Mouse (Mus musculus) cerebellum, adult (tissue): ENCODE measurements around the gene Abca17.

Source experiments
- ATAC-seq: cut with Nextera tagmentation; 2 replicates; pipeline ENCODE4 v1.9.2; 2017; ENCODE audit warnings: mild to moderate bottlenecking, moderate library complexity, mixed read lengths; ENCODE audit not compliant: insufficient number of reproducible peaks, low FRiP score, low TSS enrichment

Gene Abca17

DNA sequence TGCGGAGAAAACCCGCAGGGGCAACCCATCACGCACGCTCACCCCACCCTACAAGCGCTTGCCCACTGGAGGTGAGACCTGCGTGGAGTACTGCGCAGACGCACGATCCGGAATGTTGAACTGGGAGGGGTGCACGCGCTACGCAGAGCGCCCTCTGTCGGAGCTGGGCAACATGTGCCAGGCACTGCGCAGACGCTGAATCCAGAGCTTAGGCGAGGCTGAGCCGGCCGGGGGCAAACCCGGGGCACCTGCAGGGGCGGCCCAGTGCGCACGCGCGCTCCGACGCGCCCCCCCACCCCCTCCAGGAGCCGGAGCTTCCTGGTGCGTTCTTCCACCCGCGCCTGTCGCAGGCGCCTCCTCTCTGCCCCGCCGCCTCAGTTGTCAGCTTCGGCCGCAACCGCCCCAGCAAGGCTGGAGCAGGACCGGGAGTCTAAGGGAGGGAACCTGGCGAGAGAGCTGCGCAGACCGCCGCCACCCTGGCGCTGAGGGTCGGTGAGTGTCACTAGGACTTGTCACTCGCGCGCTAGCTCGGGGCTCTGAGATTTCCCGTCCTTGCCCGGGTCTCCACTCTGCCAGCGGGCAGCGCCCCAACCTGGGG, 991 bp upstream of the Abca17 start, which contains the start of gene Abca3:
TSS of gene Abca3 (plus strand) at position 191 of the 598 bp plus-strand sequence.
- ATAC-seq: peak; percentile 95

GRCm38 (mm10) chr17:24349176-24349575, 1.7 kb downstream of the Abca17 start:
- no peak for ATAC-seq

DNA sequence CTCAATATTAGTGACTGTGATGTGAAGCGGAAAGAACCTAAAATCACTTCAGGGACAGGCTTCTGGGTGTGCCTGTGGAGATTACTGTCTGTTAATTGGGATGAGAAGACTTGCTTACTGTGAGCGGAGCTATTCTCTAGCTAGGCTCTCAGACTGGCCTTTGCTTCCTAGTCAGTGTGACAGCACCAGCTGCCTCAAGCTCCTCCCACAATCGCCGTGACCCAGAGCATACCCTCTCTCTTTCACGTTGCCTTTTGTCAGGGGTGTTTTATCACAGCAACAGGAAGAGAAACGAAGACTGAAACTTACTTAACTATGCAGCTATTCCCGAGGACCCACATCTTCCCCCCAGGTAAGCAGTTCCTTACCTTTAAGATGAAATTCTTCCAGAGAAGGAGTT, 4.0 kb downstream of the Abca17 start:
- ATAC-seq: no peak

DNA sequence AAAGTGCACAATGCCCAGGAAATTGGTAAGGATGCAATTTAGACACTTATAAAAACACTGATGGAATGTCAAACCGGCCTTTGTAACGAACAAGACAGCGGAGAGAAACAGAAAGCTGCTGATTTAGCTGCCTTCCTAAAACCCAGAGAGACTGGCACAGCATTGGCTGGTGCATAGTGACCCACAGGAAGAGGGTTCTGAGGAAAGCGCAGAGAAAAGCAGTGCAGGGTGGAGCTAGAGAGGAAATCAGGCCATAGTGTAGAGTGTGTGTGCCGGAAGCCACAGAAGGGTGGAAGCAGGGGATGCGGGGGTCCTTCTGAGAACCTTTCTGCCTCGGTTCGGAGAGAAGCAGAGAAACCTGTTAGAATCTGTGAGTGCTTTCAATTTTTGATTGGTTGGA, 6.2 kb downstream of the Abca17 start:
- ATAC-seq: no peak

DNA sequence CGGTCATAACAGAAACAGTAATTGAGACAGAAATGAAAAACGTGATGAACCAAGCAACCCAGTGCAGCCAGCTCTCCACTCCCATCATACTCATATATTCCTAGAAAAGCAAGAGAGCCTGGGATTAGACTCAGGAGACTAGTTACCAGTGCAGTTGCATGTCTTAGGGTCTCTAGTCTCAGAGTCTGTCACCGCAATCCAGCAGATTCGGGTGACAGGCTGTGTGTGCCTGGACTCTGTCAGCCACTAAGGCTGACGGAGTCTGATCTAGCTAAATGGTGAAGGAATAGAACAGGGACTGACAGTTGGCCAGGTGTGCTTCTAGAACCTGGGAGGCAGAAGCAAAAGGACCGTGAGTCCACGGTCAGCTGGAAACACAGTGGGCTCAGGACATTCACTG, 23.2 kb downstream of the Abca17 start:
- ATAC-seq: no peak

- no peak for ATAC-seq
These were observed 25.8 kb downstream of the Abca17 start for GRCm38 (mm10) chr17:24325051-24325450.

- ATAC-seq: no peak
These were observed 30.0 kb downstream of the Abca17 start for GRCm38 (mm10) chr17:24320826-24321225.

DNA sequence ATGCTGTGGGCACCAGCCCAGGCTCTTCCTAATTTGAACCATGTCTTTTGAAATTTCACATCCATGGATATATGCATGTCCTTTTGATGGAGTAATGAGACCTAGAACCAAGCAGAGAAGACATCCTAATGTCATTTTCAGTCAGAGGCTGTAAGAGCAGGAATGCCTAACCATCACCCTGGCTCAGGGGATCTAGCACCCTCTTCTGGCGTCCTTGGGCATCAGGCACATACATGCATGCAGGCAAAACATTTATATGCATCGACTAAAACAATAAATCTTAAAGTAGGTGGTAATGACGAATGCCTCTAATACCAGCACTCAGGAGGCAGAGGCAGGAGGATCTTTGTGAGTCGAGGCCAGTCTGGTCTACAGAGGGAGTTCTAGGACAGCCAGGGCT, 43.4 kb downstream of the Abca17 start:
- no peak for ATAC-seq

DNA sequence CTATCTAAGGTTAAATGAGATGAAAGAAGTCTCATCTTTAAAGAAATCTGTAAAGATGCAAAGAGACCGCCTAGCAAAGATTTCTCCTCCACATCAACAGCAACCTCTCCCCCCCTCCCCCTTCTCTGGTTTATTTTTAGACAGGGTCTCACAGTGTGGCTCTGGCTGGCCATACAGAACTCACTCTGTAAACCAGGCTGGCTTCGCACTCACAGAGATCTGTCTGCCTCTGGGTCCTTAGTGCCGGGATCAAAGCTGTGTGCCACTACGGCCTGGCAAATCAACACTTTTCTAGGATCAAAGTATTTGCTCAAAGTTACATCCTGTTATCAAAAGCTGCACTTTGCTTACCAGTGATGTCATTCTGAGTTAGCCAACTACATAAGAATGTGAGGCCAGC, 50.2 kb downstream of the Abca17 start:
- no peak for ATAC-seq

DNA sequence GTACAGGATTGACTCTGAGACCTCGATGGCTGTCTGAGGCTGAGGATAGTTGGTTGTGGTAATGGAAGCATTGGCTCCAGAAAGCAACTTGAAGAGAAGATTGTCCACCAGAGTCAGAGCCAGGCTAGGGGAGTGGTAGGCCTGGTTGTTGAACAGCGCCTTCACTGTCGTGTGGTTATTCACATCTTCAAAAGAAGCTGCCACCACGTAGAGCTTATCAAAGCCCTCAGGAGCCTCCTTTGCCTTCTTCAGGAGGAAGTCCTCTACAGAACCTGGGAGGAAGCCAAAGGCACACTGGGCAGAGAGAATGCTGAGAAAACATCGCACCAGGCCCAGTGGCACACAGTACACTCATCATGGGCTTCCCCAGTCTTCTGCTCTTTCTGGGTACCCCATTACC, 61.5 kb downstream of the Abca17 start:
- no peak for ATAC-seq

DNA sequence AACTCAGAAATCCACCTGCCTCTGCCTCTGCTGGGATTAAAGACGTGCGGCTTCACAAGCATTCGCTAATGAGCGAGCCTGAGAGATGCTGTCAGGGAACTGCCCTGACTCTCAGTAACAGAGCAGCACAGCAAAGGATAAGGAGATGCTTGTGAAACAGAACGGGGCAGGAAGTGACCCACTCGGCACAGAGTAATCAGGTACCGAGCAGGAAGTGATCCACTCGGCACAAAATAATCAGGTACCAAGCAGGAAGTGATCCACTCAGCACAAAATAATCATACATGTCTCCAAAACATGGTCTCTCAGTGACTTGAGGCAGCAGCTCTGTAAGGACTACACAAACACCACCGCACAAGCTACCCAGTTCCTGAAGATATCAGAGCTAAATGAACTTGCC, 62.4 kb downstream of the Abca17 start:
- ATAC-seq: no peak

GRCm38 (mm10) chr17:24285680-24286079, 65.2 kb downstream of the Abca17 start:
- no peak for ATAC-seq

DNA sequence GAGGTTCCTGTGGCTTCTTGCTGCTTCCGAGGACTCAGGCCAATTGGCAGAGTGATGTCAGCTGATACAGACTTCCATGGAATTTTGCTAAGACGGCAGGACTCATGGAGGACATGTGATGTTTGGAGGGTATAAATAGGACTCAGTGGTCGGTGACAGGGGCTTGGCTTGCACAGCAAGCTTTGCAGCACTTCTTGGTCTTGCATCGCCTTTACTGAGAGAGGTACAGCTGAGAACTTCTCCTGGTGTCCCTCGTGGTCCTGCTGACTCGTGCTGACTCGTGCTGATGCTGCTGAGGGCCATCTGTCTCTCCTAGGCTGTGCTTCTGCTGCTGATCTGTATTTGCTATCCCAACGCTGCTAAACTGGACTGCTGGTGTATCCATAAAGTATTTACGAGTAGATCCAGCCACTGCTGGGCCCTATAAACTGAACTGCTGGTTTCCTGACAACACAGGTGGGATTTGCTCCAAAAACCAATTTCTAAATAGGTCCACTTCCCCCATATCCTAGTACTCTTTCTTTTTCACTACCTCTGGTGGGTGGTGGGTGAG, 67.5 kb downstream of the Abca17 start:
- no peak for ATAC-seq

- ATAC-seq: no peak
These were observed 68.2 kb downstream of the Abca17 start for GRCm38 (mm10) chr17:24282637-24283036.

DNA sequence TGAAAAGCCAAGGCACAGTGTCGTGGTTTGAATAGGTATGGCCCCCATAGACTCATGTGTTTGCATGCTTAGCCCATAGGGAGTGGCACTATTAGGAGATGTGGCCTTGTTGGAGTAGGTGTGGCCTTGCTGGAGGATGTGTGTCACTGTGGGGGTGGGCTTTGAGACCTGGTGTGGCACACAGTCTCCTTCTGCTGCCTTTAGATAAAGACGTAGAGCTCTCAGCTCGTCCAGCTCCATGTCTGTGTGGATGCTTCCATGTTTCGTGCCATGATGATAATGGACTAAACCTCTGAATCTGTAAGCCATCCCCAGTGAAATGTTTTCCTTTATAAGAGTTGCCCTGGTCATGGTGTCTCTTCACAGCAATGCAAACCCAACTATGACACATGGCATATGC, 71.0 kb downstream of the Abca17 start:
- ATAC-seq: no peak

DNA sequence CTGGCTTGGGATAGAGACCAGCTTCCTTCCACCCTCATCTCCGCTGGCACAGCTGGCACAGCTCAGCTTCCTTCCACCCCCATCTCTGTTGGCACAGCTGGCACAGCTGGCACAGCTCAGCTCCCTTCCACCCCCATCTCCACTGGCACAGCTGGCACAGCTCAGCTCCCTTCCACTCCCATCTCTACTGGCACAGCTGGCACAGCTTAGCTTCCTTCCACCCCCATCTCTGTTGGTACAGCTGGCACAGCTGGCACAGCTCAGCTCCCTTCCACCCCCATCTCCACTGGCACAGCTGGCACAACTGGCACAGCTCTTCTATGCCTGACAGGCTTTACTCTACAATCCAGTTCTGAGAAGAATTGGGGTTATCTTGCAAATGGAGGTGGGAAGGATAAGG, 83.7 kb downstream of the Abca17 start:
- no peak for ATAC-seq

DNA sequence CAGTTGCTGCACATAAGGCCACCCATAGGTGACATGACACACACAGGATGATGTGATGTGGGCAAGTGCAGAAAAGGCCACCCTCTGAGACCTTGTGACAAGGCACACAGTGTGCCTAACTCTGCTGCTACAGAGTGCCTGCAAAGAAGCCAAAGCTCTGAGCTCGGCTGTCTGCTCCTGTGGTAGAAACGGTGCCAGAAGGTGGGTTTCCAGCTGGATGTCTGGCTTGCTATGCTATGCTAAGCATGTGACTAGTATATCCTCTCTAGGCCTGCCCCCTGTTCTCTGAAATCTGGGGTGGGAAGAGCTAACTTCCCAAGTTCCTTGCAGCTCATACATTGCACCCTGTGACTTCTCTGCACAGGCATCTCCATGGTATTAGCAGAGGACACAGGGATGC, 86.1 kb downstream of the Abca17 start:
- ATAC-seq: no peak

- no peak for ATAC-seq
These were observed 90.4 kb downstream of the Abca17 start for GRCm38 (mm10) chr17:24260516-24260915.

GRCm38 (mm10) chr17:24259702-24260101, 91.2 kb downstream of the Abca17 start:
- no peak for ATAC-seq

- ATAC-seq: no peak
These were observed 91.9 kb downstream of the Abca17 start for GRCm38 (mm10) chr17:24258981-24259380.

- no peak for ATAC-seq
These were observed 98.5 kb downstream of the Abca17 start for GRCm38 (mm10) chr17:24252329-24252728.

DNA sequence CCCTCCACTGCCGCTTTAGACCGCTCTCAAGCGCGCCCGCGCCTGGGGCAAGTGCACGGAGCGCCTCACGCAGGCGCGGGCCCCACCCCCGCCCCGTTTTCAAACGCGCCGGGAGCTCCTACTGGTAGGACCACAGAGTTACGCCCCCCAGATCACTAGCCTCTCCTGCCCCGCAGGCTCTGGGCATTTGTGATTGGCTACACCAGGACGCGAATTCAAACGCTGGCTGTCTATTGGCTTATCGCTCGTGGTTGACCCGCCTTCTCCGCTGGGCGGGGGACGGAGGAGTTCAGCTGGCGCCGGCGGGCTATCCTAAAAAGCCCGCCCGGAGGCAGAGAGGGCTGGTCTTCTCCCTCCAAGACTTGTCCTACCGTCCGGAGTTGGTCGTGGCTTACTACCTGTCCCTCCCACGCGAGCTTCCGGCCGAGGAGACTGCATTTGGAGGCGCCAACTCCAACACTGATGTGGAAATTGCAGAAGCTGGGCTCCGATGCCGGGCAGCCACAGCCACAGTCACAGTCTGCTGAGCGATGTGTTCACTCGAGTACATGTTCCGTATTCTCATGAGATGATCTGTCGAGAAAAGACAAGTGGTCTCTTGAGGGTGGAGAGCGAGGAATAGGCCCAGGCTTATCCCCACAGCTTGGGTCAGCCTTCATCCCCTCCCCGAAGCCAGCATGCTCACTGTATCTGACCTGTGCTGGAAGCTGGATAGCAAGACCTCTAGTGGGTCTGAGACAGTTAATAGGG, 99.4 kb downstream of the Abca17 start, which contains the start of gene Ccnf:
TSS of gene Ccnf (minus strand) at position 165 of the 750 bp plus-strand sequence.
- peak; percentile 100 for ATAC-seq
